Mouse (Mus musculus) layer of hippocampus, postnatal 14 days (tissue): Measurements from ENCODE around the gene Dpy19l2. TPM values are rescaled to one million over a fixed set of nuclear protein-coding genes. Genes with fewer than 3 reads are reported as not detected.
"Not testable (repeated sequence)": the region's sequence is repeated elsewhere in the genome, so short reads cannot be mapped to it uniquely, and the experiment has no call there.

ENCODE experiments used
- DNase-seq, 2 experiments: peaks; one replicate each; pipeline ENCODE4 v3.0.0; 2021 to 2022; ENCODE audit warnings: low spot score in 2 of 2, mixed read lengths in 1 of 2
- long read RNA-seq, 2 experiments: library from polyadenylated mRNA; stranded (forward); transcript quantifications; one replicate each; pipeline ENCODE4 v2.0.0; 2021
- total RNA-seq, 2 experiments: library from RNA; stranded (reverse); gene quantifications; 2 replicates each; pipeline ENCODE4 v1.2.3; 2021

Gene Dpy19l2
- total RNA-seq = under 1 TPM; 0.51 to 0.60 TPM
- long read RNA-seq, experiment 1, partial matches to known transcripts = 1 of 1 reads
- long read RNA-seq, experiment 1, other reads (novel, unspliced or antisense) = 0 of 1 reads
- long read RNA-seq, experiment 2, partial matches to known transcripts = 0 of 1 reads
- long read RNA-seq, experiment 2, other reads (novel, unspliced or antisense) = 0 of 1 reads

GRCm38 (mm10) chr9:24695700-24696404, at the start of gene Dpy19l2:
Gene Dpy19l2, minus strand, starts transcription at chr9:24696293.
- DNase-seq = peak; percentile 10 to 14

- no peak for DNase-seq
Measured at GRCm38 (mm10) chr9:24744958-24745357, 48.9 kb upstream of the Dpy19l2 start.

- DNase-seq = no peak
Measured at GRCm38 (mm10) chr9:24701246-24701645, 5.2 kb upstream of the Dpy19l2 start.

GRCm38 (mm10) chr9:24696405-24696778, 299 bp upstream of the Dpy19l2 start:
- no peak for DNase-seq

GRCm38 (mm10) chr9:24637341-24637740, 58.8 kb downstream of the Dpy19l2 start:
- not testable (repeated sequence) for DNase-seq

GRCm38 (mm10) chr9:24624896-24625295, 71.2 kb downstream of the Dpy19l2 start, which contains the start of gene Cypt4:
Gene Cypt4, plus strand, starts transcription at chr9:24625196.
- no peak for DNase-seq

GRCm38 (mm10) chr9:24538159-24538558, 157.9 kb downstream of the Dpy19l2 start:
- no peak for DNase-seq

GRCm38 (mm10) chr9:24516575-24517139, 179.4 kb downstream of the Dpy19l2 start:
- DNase-seq = peak; percentile 67 to 84

GRCm38 (mm10) chr9:24514078-24514469, 182.0 kb downstream of the Dpy19l2 start:
- no peak for DNase-seq

- DNase-seq = no peak
Measured at GRCm38 (mm10) chr9:24513290-24514077, 182.6 kb downstream of the Dpy19l2 start.

- DNase-seq = no peak
Measured at GRCm38 (mm10) chr9:24512121-24512539, 184.0 kb downstream of the Dpy19l2 start.

- DNase-seq = no peak
Measured at GRCm38 (mm10) chr9:24511371-24512120, 184.5 kb downstream of the Dpy19l2 start.

GRCm38 (mm10) chr9:24508880-24509279, 187.2 kb downstream of the Dpy19l2 start:
- no peak for DNase-seq

Other genes with a start within 250 kb of the Dpy19l2 start
- gene Dpy19l1, start 193.2 kb downstream of the Dpy19l2 start, total RNA-seq = 10 to 100 TPM; 27.4 to 30.9 TPM
- not detected for gene Cypt4, start 71.1 kb downstream of the Dpy19l2 start, total RNA-seq
- not detected for gene Tbx20, start 78.0 kb upstream of the Dpy19l2 start, total RNA-seq